Mouse (Mus musculus) E14TG2a.4 (cell line): ENCODE data around the gene Slc8b1.

Source experiments
- CTCF ChIP-seq: conservative IDR thresholded peaks from 2 replicates; pipeline ENCODE4 v1.5.1; 2014; ENCODE audit warnings: low read length
- POU5F1 ChIP-seq: IDR thresholded peaks from 2 replicates; pipeline ENCODE4 v1.6.1; 2014; ENCODE audit warnings: low read length, borderline replicate concordance

DNA sequence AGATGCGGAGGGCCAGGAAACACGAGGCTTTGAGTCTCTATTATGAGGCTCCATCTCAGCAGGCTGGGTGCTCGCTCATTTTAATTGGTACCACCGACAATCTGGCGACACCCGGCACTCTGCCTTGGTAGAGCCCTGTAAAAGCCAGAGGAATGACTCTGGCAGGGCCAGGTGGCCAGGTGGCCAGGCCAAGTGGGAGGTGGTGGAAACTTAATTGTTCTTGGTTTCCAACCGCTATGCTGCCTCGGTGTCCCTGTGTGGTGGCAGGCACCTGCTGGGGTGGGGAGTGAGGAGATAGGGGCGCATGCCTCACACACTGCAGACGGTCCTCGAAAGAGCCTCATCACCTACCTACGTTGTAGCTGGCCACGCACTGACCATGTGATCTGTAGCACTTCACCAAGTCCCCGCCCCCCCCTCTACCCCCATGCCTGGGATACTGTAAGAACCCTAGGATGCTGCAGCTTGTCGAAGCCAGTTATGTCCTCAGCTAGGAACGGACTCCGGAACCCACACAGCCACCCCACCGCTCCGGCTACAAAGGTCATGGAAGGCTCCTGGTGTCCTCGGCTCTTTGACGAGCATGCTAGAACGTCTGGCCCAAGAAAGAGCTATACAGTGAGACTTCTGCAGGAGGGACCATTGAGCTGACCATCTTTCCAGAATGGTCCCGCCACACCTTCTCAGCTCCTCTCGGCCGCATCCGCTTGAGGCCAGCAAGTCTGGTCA lies 69.1 kb downstream of the Slc8b1 start:
- TF ChIP-seq CTCF (no peak), POU5F1 (no peak)
